Mouse (Mus musculus) embryonic fibroblast, embryonic 13.5 days (primary cell): ENCODE results near the gene Grap2.

ENCODE experiments used
- CTCF ChIP-seq: IDR thresholded peaks from 2 replicates; pipeline ENCODE4 v1.5.1; 2011; ENCODE audit warnings: mild to moderate bottlenecking, control low read depth, low read length, moderate library complexity, borderline replicate concordance; ENCODE audit not compliant: insufficient read depth
- POLR2A ChIP-seq: IDR thresholded peaks from 2 replicates; pipeline ENCODE4 v1.6.1; 2011; ENCODE audit warnings: low read depth, mild to moderate bottlenecking, control low read depth, low read length, moderate library complexity

DNA sequence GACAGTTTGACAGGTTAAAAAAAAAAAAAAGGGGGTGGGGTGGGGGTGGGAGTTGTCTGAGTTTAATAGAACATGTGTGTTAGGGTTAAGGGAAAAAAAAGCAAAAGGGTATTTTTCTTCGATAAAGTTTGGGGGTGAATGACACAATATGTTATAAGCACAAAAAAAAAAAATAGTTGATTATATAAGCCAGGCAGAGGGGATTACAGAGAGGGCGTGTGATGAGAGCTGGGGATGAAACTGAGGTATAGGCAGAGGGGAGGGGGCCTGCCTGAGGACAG lies 42.8 kb downstream of the Grap2 start:
- no peak for TF ChIP-seq CTCF
- no peak for TF ChIP-seq POLR2A
